Mouse (Mus musculus) liver, adult 2 months (tissue): ENCODE measurements at regions not wholly inside any gene's neighbourhood (a gene's known extent, or its start where the extent isn't known, plus 50 kb on each side); places are given as distances from the start of the nearest gene placed in this dataset.

ENCODE experiments used
- CTCF ChIP-seq: fragments of 200-500 bp; IDR thresholded peaks from 2 replicates; pipeline ENCODE4 v1.5.1; 2011; ENCODE audit warnings: low read depth, low read length, control low read depth
- POLR2A ChIP-seq: fragments of 200-500 bp; IDR thresholded peaks from 2 replicates; pipeline ENCODE4 v1.6.1; 2011; ENCODE audit warnings: low read length, control low read depth; ENCODE audit not compliant: insufficient read depth; ENCODE audit errors: extremely low read depth

GRCm38 (mm10) chr19:15791942-15792341, 155.2 kb downstream of the Psat1 start:
- no peak for TF ChIP-seq POLR2A
- no peak for TF ChIP-seq CTCF
